Mouse (Mus musculus) testis, adult 2 months (tissue): ENCODE measurements at regions not wholly inside any gene's neighbourhood (a gene's known extent, or its start where the extent isn't known, plus 50 kb on each side); places are given as distances from the start of the nearest gene placed in this dataset.

ENCODE experiments used
- CTCF ChIP-seq: fragments of 200-500 bp; IDR thresholded peaks from 2 replicates; pipeline ENCODE4 v1.5.1; 2012; ENCODE audit warnings: low read depth, mild to moderate bottlenecking, inconsistent platforms, low read length, moderate library complexity; ENCODE audit not compliant: control insufficient read depth, insufficient read depth, insufficient replicate concordance
- POLR2A ChIP-seq: fragments of 200-500 bp; IDR thresholded peaks from 2 replicates; pipeline ENCODE4 v1.6.1; 2012; ENCODE audit warnings: low read depth, mild to moderate bottlenecking, inconsistent platforms, low read length, moderate library complexity; ENCODE audit not compliant: control insufficient read depth

DNA sequence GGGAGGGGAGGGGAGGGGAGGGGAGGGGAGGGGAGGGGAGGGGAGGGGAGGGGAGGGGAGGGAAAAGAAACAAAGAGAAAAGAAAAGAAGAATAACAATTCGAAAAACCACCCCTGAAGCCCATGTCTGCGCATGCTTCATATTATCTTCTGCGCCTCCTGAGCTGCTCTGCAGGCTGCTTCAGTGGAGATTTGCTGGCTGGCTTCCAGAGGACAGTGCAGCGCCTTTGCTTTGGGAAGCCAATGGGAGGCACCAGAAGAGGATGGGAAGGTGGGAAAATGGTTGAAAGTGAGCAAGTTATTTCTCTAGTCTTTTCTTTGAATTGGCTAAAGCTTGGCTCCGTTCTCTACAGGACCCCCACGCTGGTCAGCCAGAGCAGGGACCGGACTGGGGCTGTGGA lies 137.8 kb upstream of the Tbca start:
- no peak for TF ChIP-seq POLR2A
- TF ChIP-seq CTCF, result no peak
